Mouse (Mus musculus) forebrain, embryonic 16.5 days (tissue): Measurements from ENCODE around the gene Ankrd49. TPM values are rescaled to one million over a fixed set of nuclear protein-coding genes. Genes with fewer than 3 reads are reported as not detected.

ENCODE experiments used
- ATAC-seq: fragments of 200-750 bp; cut with Nextera tagmentation; 2 replicates; pipeline ENCODE4 v1.8.0; 2017; ENCODE audit warnings: mild to moderate bottlenecking, moderate library complexity
- H3K27ac ChIP-seq: fragments of 300-500 bp; sonication (generic); 2 replicates; pipeline ENCODE4 v1.5.1; 2014; ENCODE audit warnings: low read length, control low read depth
- H3K27me3 ChIP-seq: fragments of 300-500 bp; sonication (generic); replicated peaks from 2 replicates; pipeline ENCODE4 v1.6.1; 2014; ENCODE audit warnings: low read length; ENCODE audit not compliant: control insufficient read depth, insufficient read depth
- H3K36me3 ChIP-seq: fragments of 300-500 bp; sonication (generic); 2 replicates; pipeline ENCODE4 v1.6.1; 2014; ENCODE audit not compliant: control insufficient read depth, insufficient read depth
- H3K4me1 ChIP-seq: fragments of 300-500 bp; sonication (generic); replicated peaks from 2 replicates; pipeline ENCODE4 v1.6.1; 2014; ENCODE audit warnings: low read length; ENCODE audit not compliant: control insufficient read depth, insufficient read depth
- H3K4me2 ChIP-seq: fragments of 300-500 bp; sonication (generic); 2 replicates; pipeline ENCODE4 v1.6.1; 2014; ENCODE audit warnings: mild to moderate bottlenecking, low read length, control low read depth
- H3K4me3 ChIP-seq: fragments of 300-500 bp; sonication (generic); replicated peaks from 2 replicates; pipeline ENCODE4 v1.5.1; 2014; ENCODE audit warnings: mild to moderate bottlenecking, low read length, control low read depth
- H3K9ac ChIP-seq: fragments of 300-500 bp; sonication (generic); replicated peaks from 2 replicates; pipeline ENCODE4 v1.6.1; 2014; ENCODE audit warnings: low read depth, low read length, control low read depth
- H3K9me3 ChIP-seq: fragments of 300-500 bp; sonication (generic); 2 replicates; pipeline ENCODE4 v1.6.1; 2016; ENCODE audit warnings: low read length; ENCODE audit not compliant: control insufficient read depth
- WGBS: fragments of 180-500 bp; shearing (Covaris S2); extraction: QIAGEN DNeasy Blood & Tissue Kit; methylation state at CpG from one replicate; pipeline ENCODE4 v1.1.7; 2014; 5-methylcytosine and 5-hydroxymethylcytosine counted together
- polyA plus RNA-seq: library from polyadenylated mRNA; unstranded; fragments of >200 nt; fragmentation: Nextera tagmentation; extraction: Ambion mirVana; gene quantifications from 2 replicates; pipeline ENCODE4 v1.2.1, GENCODE M21; 2015

Gene Ankrd49
- polyA plus RNA-seq, 1 experiment from 2014 or later = 43.7 TPM

GRCm38 (mm10) chr9:14753947-14754346, 30.7 kb downstream of the Ankrd49 start:
- Histone ChIP-seq H3K9me3 (no peaks in the 10 kb centered on the region), H3K4me1 (peaks cover 14% of the 10 kb centered on the region), H3K36me3 (no peaks in the 10 kb centered on the region), H3K4me2 (no peak overlapping the region), H3K27me3 (0 out of 2 replicates have a peak, but pooled peaks cover 2% of the 10 kb centered on the region), H3K4me3 (no peak overlapping the region), H3K9ac (no peak overlapping the region), H3K27ac (no peak overlapping the region)
- no peak for ATAC-seq

GRCm38 (mm10) chr9:14752001-14752522, 32.6 kb downstream of the Ankrd49 start, which contains the start of gene Fut4:
TSS of gene Fut4 (minus strand) at chr9:14752393.
- no peaks in the 10 kb centered on the region for H3K9me3 ChIP-seq
- WGBS = 2% methylated on average over 28 of the region's 28 CpGs
- peak within 1 kb of the TSS; percentile 63 for H3K9ac ChIP-seq
- no peak within 1 kb of the TSS for H3K27ac ChIP-seq
- H3K4me3 ChIP-seq = peak within 1 kb of the TSS; percentile 55
- 0 out of 2 replicates have a peak, but pooled peaks cover 2% of the 10 kb centered on the region for H3K27me3 ChIP-seq
- H3K36me3 ChIP-seq = no peaks in the 10 kb centered on the region
- H3K4me1 ChIP-seq = peaks cover 14% of the 10 kb centered on the region
- peak within 1 kb of the TSS; percentile 92 for H3K4me2 ChIP-seq
- peak; percentile 69 for ATAC-seq

GRCm38 (mm10) chr9:14751503-14752000, 33.1 kb downstream of the Ankrd49 start:
- Histone ChIP-seq H3K4me3 (peak overlapping the region; percentile 55), H3K4me1 (peaks cover 14% of the 10 kb centered on the region), H3K27me3 (0 out of 2 replicates have a peak, but pooled peaks cover 2% of the 10 kb centered on the region), H3K36me3 (no peaks in the 10 kb centered on the region), H3K9ac (peak overlapping the region; percentile 63), H3K27ac (no peak overlapping the region), H3K4me2 (peak overlapping the region; percentile 92), H3K9me3 (no peaks in the 10 kb centered on the region)
- under 1% methylated on average over 50 of the region's 50 CpGs for WGBS
- peak; percentile 84 for ATAC-seq

- Histone ChIP-seq H3K4me1 (peaks cover 14% of the 10 kb centered on the region), H3K27me3 (0 out of 2 replicates have a peak, but pooled peaks cover 2% of the 10 kb centered on the region), H3K27ac (no peak overlapping the region), H3K4me2 (peak overlapping the region; percentile 92), H3K36me3 (no peaks in the 10 kb centered on the region), H3K9ac (peak overlapping the region; percentile 63), H3K9me3 (no peaks in the 10 kb centered on the region), H3K4me3 (peak overlapping the region; percentile 55)
- whole genome bisulfite sequencing = 53% methylated on average over 42 of the region's 42 CpGs
- ATAC-seq = no peak; the same call in 1 of the 2 replicates
These were observed 33.7 kb downstream of the Ankrd49 start for GRCm38 (mm10) chr9:14750901-14751502.

- H3K4me3 ChIP-seq = no peak within 1 kb of the TSS
- H3K27ac ChIP-seq = no peak within 1 kb of the TSS
- H3K9ac ChIP-seq = no peak within 1 kb of the TSS
- no peaks in the 10 kb centered on the region for H3K9me3 ChIP-seq
- no peaks in the 10 kb centered on the region for H3K27me3 ChIP-seq
- H3K4me1 ChIP-seq = no peaks in the 10 kb centered on the region
- no peak for ATAC-seq
- H3K36me3 ChIP-seq = no peaks in the 10 kb centered on the region
- WGBS = 92% methylated on average over 19 of the region's 19 CpGs
- H3K4me2 ChIP-seq = no peak within 1 kb of the TSS
These were observed 44.3 kb downstream of the Ankrd49 start, which contains the start of gene Piwil4 for GRCm38 (mm10) chr9:14740151-14740924. TSS of gene Piwil4 (minus strand) at chr9:14740733.

- ATAC-seq = no peak
- Histone ChIP-seq H3K36me3 (no peaks in the 10 kb centered on the region), H3K4me3 (no peak overlapping the region), H3K9me3 (no peaks in the 10 kb centered on the region), H3K4me1 (no peaks in the 10 kb centered on the region), H3K27ac (no peak overlapping the region), H3K4me2 (no peak overlapping the region), H3K27me3 (no peaks in the 10 kb centered on the region), H3K9ac (no peak overlapping the region)
- WGBS = 86% methylated on average over 4 of the region's 4 CpGs
These were observed 45.0 kb downstream of the Ankrd49 start for GRCm38 (mm10) chr9:14739498-14740150.

- Histone ChIP-seq H3K4me2 (no peak overlapping the region), H3K9me3 (no peaks in the 10 kb centered on the region), H3K27me3 (no peaks in the 10 kb centered on the region), H3K27ac (no peak overlapping the region), H3K4me1 (no peaks in the 10 kb centered on the region), H3K4me3 (no peak overlapping the region), H3K36me3 (no peaks in the 10 kb centered on the region), H3K9ac (no peak overlapping the region)
- WGBS = 59% methylated on average over 9 of the region's 9 CpGs
- ATAC-seq = no peak
These were observed 53.6 kb downstream of the Ankrd49 start for GRCm38 (mm10) chr9:14730941-14731541.
